Mouse (Mus musculus): ENCODE measurements around the gene Fam32a. TPM values are rescaled to one million over a fixed set of nuclear protein-coding genes. Genes with fewer than 3 reads are reported as not detected.
A peak's percentile ranks its signal among the peaks of the same experiment; 100 is the strongest.

Gene Fam32a
- total and polyA plus RNA-seq, 3 experiments, result 33.1 to 43.0 (median 34.6) TPM

DNA sequence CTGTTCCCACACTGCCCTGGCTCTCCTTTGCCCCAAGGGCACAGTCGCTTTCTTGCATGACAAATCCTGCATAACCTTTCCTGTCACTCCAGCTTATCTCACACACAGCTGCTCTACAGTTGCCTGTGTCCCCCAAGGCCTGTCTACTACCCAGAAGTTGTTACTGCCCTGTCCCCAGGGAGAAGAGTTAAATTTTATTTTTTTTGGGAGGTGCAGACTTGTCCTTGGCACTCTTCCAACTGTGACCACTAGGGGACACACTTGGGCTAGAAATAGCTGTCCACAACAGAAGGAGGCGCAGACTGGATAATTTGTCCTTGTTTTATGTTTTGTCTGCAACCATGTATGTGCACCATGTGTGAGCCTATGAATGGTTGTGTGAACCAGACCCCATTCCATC lies 41.5 kb downstream of the Fam32a start:
- in situ Hi-C loops (cut with MboI; ENCODE audit: low pct_ligation_motif_present, low pct_unique_long_range_greater_than_20kb, low sequenced_read_pairs) (no loop called here), dilution Hi-C loops (cut with MboI; ENCODE audit: extremely low pct_ligation_motif_present, extremely low pct_unique_long_range_greater_than_20kb, low sequenced_read_pairs) (no loop called here)
- H3K4me1 ChIP-seq (ENCODE audit: control insufficient read depth in 1 of 2, insufficient read depth in 2 of 2), result peaks cover 6 to 39% of the 10 kb centered on the region in 2 experiments; a peak in 3 of 4 replicates
- no peaks in the 10 kb centered on the region for H3K79me2 ChIP-seq (replicated peaks; ENCODE audit: control insufficient read depth, extremely low read depth, insufficient read depth, poor library complexity, severe bottlenecking)
- DNase-seq (ENCODE audit: extremely low read depth), result peak; percentile 88
- TF ChIP-seq EP300 (IDR thresholded peaks at IDR 0.05; ENCODE audit: low read length) (no peak), CTCF (conservative IDR thresholded peaks at IDR 0.05 in 1 of 2, IDR thresholded peaks at IDR 0.05 in 1 of 2; ENCODE audit: low read depth in 2 of 2, low read length in 2 of 2) (peak; percentile 98 to 99), MXI1 (IDR thresholded peaks at IDR 0.05; ENCODE audit: low read depth, low read length) (peak; percentile 34; the same call in 1 of the 2 replicates), KAT2A (IDR thresholded peaks at IDR 0.05; ENCODE audit: insufficient replicate concordance, low read length) (0 out of 2 replicates have a peak, but pooled peaks have one; percentile 22), ZNF384 (IDR thresholded peaks at IDR 0.05; ENCODE audit: low read depth, low read length) (peak; percentile 80), SMC3 (IDR thresholded peaks at IDR 0.05; ENCODE audit: low read depth, low read length) (peak; percentile 99), NELFE (IDR thresholded peaks at IDR 0.05; ENCODE audit: low read depth, low read length) (peak; percentile 65; the same call in 1 of the 2 replicates), USF2 (conservative IDR thresholded peaks at IDR 0.05; ENCODE audit: low read depth, low read length) (no peak), SIN3A (IDR thresholded peaks at IDR 0.05; ENCODE audit: low read length) (peak; percentile 46), ELF1 (IDR thresholded peaks at IDR 0.05; ENCODE audit: low read depth, low read length) (peak; percentile 32; the same call in 1 of the 2 replicates), MYC (IDR thresholded peaks at IDR 0.05; ENCODE audit: low read depth, low read length) (peak; percentile 68), HCFC1 (IDR thresholded peaks at IDR 0.05; ENCODE audit: low read depth, low read length) (no peak), GABPA (IDR thresholded peaks at IDR 0.05; ENCODE audit: insufficient replicate concordance, low read depth, low read length) (no peak), POLR2AphosphoS2 (IDR thresholded peaks at IDR 0.05; ENCODE audit: low read depth, low read length) (no peak), MAFK (IDR thresholded peaks at IDR 0.05; ENCODE audit: insufficient replicate concordance, low read length) (peak; percentile 25; the same call in 1 of the 2 replicates), IRF4 (IDR thresholded peaks at IDR 0.05; ENCODE audit: low read depth, low read length) (peak; percentile 70), CHD2 (IDR thresholded peaks at IDR 0.05; ENCODE audit: low read length) (no peak), MAX (IDR thresholded peaks at IDR 0.05; ENCODE audit: low read length) (0 out of 2 replicates have a peak, but pooled peaks have one; percentile 17), NRF1 (IDR thresholded peaks at IDR 0.05; ENCODE audit: low read depth, low read length) (peak; percentile 16; the same call in 1 of the 2 replicates), ZC3H11A (IDR thresholded peaks at IDR 0.05; ENCODE audit: low read depth, low read length) (peak; percentile 95), TCF12 (IDR thresholded peaks at IDR 0.05; ENCODE audit: low read depth, low read length) (no peak), RCOR1 (conservative IDR thresholded peaks at IDR 0.05; ENCODE audit: low read depth, low read length) (0 out of 2 replicates have a peak, but pooled peaks have one; percentile 27), E2F4 (IDR thresholded peaks at IDR 0.05; ENCODE audit: insufficient replicate concordance, low read depth, low read length) (0 out of 2 replicates have a peak, but pooled peaks have one; percentile 65), ZMIZ1 (IDR thresholded peaks at IDR 0.05; ENCODE audit: low read depth, low read length) (no peak), JUN (IDR thresholded peaks at IDR 0.05; ENCODE audit: insufficient read depth, low read depth, low read length) (0 out of 2 replicates have a peak, but pooled peaks have one; percentile 5), CHD1 (IDR thresholded peaks at IDR 0.05; ENCODE audit: low read depth, low read length) (no peak), JUND (conservative IDR thresholded peaks at IDR 0.05; ENCODE audit: low read depth, low read length) (no peak), USF1 (IDR thresholded peaks at IDR 0.05; ENCODE audit: low read depth, low read length) (no peak), MEF2A (IDR thresholded peaks at IDR 0.05; ENCODE audit: borderline replicate concordance, low read depth, low read length) (no peak), TBP (conservative IDR thresholded peaks at IDR 0.05; ENCODE audit: low read depth, low read length) (no peak)
- no peak overlapping the region for H3K4me3 ChIP-seq (replicated peaks in 1 of 3; ENCODE audit: low read depth in 2 of 3, low read length in 2 of 3, poor library complexity in 1 of 3)
- no peak overlapping the region for H3K27ac ChIP-seq (ENCODE audit: insufficient read depth, low read depth)
- H3K4me2 ChIP-seq (ENCODE audit: insufficient read depth, low read depth, poor library complexity, severe bottlenecking), result no peak overlapping the region; the same call in 1 of the 2 replicates
- H3K27me3 ChIP-seq (replicated peaks), result no peaks in the 10 kb centered on the region
- no peaks in the 10 kb centered on the region for H3K9me3 ChIP-seq (replicated peaks; ENCODE audit: low read length)
- H3K36me3 ChIP-seq (replicated peaks in 1 of 2; ENCODE audit: control insufficient read depth in 1 of 2, insufficient read depth in 1 of 2, low read length in 1 of 2), result peaks cover 7 to 19% of the 10 kb centered on the region in 2 experiments
- no peak overlapping the region for H3K9ac ChIP-seq (ENCODE audit: insufficient read depth, low read depth)

All from CH12.LX (cell line).